16 mouse cellular contexts compared by ENCODE assay signal in the genomic region with DNA sequence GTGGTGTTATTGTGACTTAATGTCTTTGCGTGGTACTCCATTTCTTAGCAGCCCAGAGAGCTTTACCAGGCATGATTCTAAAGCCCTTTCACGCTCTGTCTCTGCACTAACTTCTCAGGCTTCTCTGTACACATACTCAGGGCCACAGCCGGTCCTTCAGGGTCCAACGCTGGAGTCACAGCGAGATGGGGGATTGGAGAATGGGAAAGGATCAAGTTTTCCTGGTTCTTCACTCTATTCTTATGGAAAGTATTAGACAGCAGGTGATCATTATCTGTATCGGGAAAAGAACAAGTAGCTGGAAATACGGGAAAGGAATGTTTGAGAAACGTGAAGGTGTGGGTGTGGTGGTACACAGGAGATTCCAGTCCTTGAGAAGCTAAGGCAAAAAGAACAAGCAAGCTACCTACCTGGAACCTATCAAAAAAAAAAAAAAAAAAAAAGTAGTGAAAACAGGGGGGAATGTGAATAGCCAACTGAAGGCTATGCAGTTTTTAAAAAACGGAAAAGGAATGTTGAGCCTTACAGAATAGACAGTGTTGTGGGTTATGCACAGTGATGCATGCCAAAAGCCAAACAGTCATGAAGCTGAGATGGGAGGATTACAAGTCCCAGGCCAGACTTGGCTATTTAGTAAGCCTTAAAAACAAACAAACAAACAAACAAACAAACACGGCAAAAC.
"Had no signal": no experiment of that assay in that cellular context is flagged by ENCODE, and none has a peak within 500 bp of the region (broad histone marks: within the 10 kb centered on the region; RNA-seq: fewer than 3 reads in every experiment).

No protein-coding gene starts in this region.

- H3K4me3 ChIP-seq: limb, embryonic 10.5 days; limb, embryonic 13.5 days; liver, embryonic 13.5 days; megakaryocyte, embryonic 14.5 days had no signal

- H3K36me3 ChIP-seq: limb, embryonic 10.5 days; limb, embryonic 13.5 days; liver, embryonic 13.5 days had no signal

- H3K9me3 ChIP-seq: limb, embryonic 10.5 days; limb, embryonic 13.5 days; liver, embryonic 13.5 days; megakaryocyte, embryonic 14.5 days had no signal

- H3K27ac ChIP-seq: kidney, postnatal 0 days; limb, embryonic 10.5 days; limb, embryonic 13.5 days; liver, embryonic 13.5 days had no signal

- DNase-seq: kidney, adult 18-20 months; kidney, postnatal 25 days; liver; liver, embryonic 13.5 days; lung, adult 2 months; midbrain, embryonic 14.5 days; right cerebral cortex, adult 18-20 months; right cerebral cortex, postnatal 14 days; right cerebral cortex, postnatal 4 days; thymus, postnatal 25 days had no signal

- H3K4me2 ChIP-seq: limb, embryonic 13.5 days; liver, embryonic 13.5 days; midbrain, embryonic 11.5 days had no signal

- H3K9ac ChIP-seq: limb, embryonic 13.5 days; liver, embryonic 13.5 days had no signal

- ATAC-seq: intestine, embryonic 16.5 days had no signal

- H3K27me3 ChIP-seq: limb, embryonic 13.5 days; liver, embryonic 13.5 days; megakaryocyte, embryonic 14.5 days had no signal

- H3K4me1 ChIP-seq: limb, embryonic 10.5 days; liver, embryonic 13.5 days; megakaryocyte, embryonic 14.5 days had no signal
